Mouse (Mus musculus) midbrain, embryonic 13.5 days (tissue): ENCODE results near the gene Dusp8. TPM values are rescaled to one million over a fixed set of nuclear protein-coding genes. Genes with fewer than 3 reads are reported as not detected.

ENCODE experiments used
- ATAC-seq: fragments of 200-750 bp; cut with Nextera tagmentation; 2 replicates; pipeline ENCODE4 v1.8.0; 2017; ENCODE audit warnings: mild to moderate bottlenecking, moderate TSS enrichment, moderate library complexity
- H3K27ac ChIP-seq: fragments of 300-500 bp; sonication (generic); 2 replicates; pipeline ENCODE4 v1.5.1; 2015; ENCODE audit warnings: inconsistent platforms, mild to moderate bottlenecking, moderate library complexity
- H3K27me3 ChIP-seq: fragments of 300-500 bp; sonication (generic); 2 replicates; pipeline ENCODE4 v1.6.1; 2015; ENCODE audit warnings: mild to moderate bottlenecking, inconsistent platforms
- H3K36me3 ChIP-seq: fragments of 300-500 bp; sonication (generic); 2 replicates; pipeline ENCODE4 v1.6.1; 2015; ENCODE audit warnings: mild to moderate bottlenecking, inconsistent platforms
- H3K4me1 ChIP-seq: fragments of 300-500 bp; sonication (generic); replicated peaks from 2 replicates; pipeline ENCODE4 v1.6.1; 2015; ENCODE audit warnings: inconsistent platforms
- H3K4me2 ChIP-seq: fragments of 300-500 bp; sonication (generic); replicated peaks from 2 replicates; pipeline ENCODE4 v1.6.1; 2015; ENCODE audit warnings: moderate library complexity, mild to moderate bottlenecking, inconsistent platforms
- H3K4me3 ChIP-seq: fragments of 300-500 bp; sonication (generic); replicated peaks from 2 replicates; pipeline ENCODE4 v1.5.1; 2015; ENCODE audit warnings: mild to moderate bottlenecking, inconsistent platforms
- H3K9ac ChIP-seq: fragments of 300-500 bp; sonication (generic); replicated peaks from 2 replicates; pipeline ENCODE4 v1.6.1; 2015; ENCODE audit warnings: mild to moderate bottlenecking, inconsistent platforms
- H3K9me3 ChIP-seq: fragments of 300-500 bp; sonication (generic); 2 replicates; pipeline ENCODE4 v1.6.1; 2016; ENCODE audit warnings: mild to moderate bottlenecking, inconsistent platforms
- WGBS: fragments of 180-500 bp; shearing (Covaris S2); methylation state at CpG from one replicate; pipeline ENCODE4 v1.1.7; 2015; 5-methylcytosine and 5-hydroxymethylcytosine counted together
- polyA plus RNA-seq: library from polyadenylated mRNA; unstranded; fragments of >200 nt; fragmentation: Nextera tagmentation; extraction: Ambion mirVana; gene quantifications from 2 replicates; pipeline ENCODE4 v1.2.1, GENCODE M21; 2015

Gene Dusp8
- polyA plus RNA-seq, 1 experiment from 2014 or later: 69.1 TPM

DNA sequence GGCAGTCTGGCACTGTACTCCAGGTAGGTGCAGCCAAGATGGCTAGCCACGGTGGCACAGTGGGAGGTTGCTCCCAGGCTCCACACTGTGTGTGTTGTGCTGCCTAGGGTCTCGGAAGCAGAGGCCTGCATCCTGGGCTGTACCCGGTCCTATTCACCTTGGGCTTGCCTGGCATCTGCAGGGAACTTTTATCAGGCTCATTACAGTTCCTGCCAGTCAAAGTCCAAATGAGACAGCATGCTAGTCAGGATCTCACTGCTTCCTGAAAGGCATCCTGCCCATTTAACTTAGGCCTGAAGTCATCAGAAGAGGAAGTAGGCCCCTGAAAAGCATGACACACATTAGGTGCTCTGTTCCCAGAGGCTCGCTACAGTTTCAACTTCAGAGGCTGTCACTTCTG is 27.2 kb downstream of the Dusp8 start:
- ATAC-seq: no peak
- Histone ChIP-seq H3K36me3 (no peaks in the 10 kb centered on the region), H3K4me2 (no peak overlapping the region), H3K9ac (no peak overlapping the region), H3K4me1 (peaks cover 8% of the 10 kb centered on the region), H3K9me3 (no peaks in the 10 kb centered on the region), H3K27me3 (0 out of 2 replicates have a peak, but pooled peaks cover 9% of the 10 kb centered on the region), H3K4me3 (no peak overlapping the region), H3K27ac (no peak overlapping the region)
- 60% methylated on average over 4 of the region's 4 CpGs for WGBS

DNA sequence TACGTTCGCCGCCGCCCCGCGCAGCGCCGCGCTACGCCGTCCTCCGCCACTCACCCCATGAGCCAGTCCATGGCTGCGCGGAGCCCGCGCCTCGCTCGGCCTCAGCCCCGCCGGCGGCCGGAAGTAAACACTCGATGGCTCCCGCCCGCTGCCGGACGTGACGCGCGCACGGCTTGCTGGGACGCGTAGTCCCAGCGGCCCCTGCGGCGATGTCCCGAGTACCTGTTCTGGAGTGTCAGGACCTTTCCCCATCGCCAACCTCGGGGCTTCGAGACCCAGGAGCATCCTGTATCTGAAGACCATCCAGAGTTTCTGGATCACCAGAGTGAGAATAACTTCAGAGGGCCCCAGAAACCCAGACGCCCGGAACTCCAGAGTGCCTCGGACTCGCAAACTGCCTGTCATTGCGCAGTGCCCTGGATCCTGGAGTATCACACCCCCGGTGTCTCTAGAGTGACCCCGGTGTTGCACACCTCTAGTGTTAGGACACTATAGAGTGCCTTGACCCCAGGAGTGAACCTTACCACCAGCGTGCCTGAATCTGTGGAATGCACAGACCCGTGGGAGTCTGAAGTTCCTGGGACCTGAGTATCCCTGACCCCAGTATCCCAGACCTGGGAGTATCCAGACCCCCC is 34.6 kb downstream of the Dusp8 start, which contains the start of gene Mob2:
TSS of gene Mob2 (minus strand) at position 135 of the 635 bp plus-strand sequence.
- 0 out of 2 replicates have a peak, but pooled peaks cover 3% of the 10 kb centered on the region for H3K27me3 ChIP-seq
- peak within 1 kb of the TSS; percentile 92 for H3K9ac ChIP-seq
- ATAC-seq: peak; percentile 97
- peaks cover 3% of the 10 kb centered on the region for H3K36me3 ChIP-seq
- peaks cover 28% of the 10 kb centered on the region for H3K4me1 ChIP-seq
- H3K27ac ChIP-seq: peak within 1 kb of the TSS; percentile 78
- H3K9me3 ChIP-seq: no peaks in the 10 kb centered on the region
- H3K4me3 ChIP-seq: peak within 1 kb of the TSS; percentile 92
- peak within 1 kb of the TSS; percentile 97 for H3K4me2 ChIP-seq
- WGBS: under 1% methylated on average over 49 of the region's 49 CpGs

DNA sequence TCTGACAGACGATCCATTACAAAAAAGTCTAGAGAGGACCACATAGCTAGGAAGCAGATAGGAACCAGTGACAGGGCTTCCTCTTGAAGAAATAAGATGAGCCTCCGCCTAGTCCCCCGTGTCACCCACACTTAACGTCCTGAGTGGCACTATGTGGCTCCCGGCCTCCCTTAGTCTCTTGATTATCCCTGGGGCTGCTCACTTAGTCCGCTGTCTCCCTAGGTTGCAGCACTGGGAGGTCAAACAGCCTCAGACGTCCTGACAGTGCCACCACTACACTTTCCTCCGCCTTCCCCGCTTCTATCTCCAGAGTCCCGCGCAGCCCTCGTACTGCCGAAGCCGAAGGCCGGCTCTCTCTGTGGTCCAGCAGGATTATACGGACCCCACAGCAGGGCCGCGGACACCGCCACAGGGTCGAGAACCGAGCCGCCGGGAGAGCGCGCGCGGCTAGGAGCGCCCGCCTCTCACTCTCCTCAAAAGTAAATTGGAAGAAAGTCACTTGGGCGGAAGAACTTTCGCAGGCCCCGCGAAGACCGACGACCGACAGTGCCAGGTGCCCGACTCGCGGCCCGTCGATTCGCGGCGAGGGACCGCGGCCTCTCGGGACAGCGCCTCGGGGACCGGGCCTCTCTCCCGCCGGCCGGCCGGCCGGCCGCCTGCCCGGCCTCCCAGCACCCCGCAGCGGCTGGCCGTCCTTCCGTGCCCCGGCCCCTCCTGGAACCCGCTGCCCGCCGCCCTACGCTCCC is 35.3 kb downstream of the Dusp8 start:
- Histone ChIP-seq H3K9me3 (no peaks in the 10 kb centered on the region), H3K4me1 (peaks cover 28% of the 10 kb centered on the region), H3K27me3 (0 out of 2 replicates have a peak, but pooled peaks cover 3% of the 10 kb centered on the region), H3K9ac (peak overlapping the region; percentile 92), H3K27ac (peak overlapping the region; percentile 78), H3K4me2 (peak overlapping the region; percentile 97), H3K36me3 (peaks cover 6% of the 10 kb centered on the region), H3K4me3 (peak overlapping the region; percentile 92)
- WGBS: 2% methylated on average over 53 of the region's 66 CpGs
- ATAC-seq: peak; percentile 57

DNA sequence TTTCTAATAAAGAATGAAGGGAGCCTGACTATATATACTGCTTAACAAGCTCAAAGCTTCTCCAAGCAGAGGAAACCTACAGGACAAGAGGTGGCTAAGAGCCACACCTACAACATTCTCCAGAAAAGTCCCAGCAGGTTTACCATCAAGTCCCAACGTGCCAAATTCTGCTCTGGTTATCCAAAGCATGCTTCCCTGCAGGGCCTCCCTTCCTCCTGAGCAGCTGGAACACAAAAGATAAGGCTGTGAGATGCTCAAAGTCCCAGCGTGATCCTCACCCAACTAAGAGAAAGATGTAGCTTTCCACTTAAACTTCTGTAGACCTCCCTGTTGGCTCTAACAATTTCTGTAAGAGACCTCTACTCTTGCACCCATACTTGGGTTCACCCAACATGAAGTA is 36.6 kb downstream of the Dusp8 start:
- H3K27ac ChIP-seq: no peak overlapping the region
- H3K27me3 ChIP-seq: no peaks in the 10 kb centered on the region
- no peak overlapping the region for H3K4me3 ChIP-seq
- H3K4me2 ChIP-seq: no peak overlapping the region
- H3K9me3 ChIP-seq: no peaks in the 10 kb centered on the region
- H3K36me3 ChIP-seq: peaks cover 7% of the 10 kb centered on the region
- peaks cover 28% of the 10 kb centered on the region for H3K4me1 ChIP-seq
- WGBS: 66% methylated on average over 2 of the region's 2 CpGs
- ATAC-seq: no peak
- H3K9ac ChIP-seq: no peak overlapping the region

DNA sequence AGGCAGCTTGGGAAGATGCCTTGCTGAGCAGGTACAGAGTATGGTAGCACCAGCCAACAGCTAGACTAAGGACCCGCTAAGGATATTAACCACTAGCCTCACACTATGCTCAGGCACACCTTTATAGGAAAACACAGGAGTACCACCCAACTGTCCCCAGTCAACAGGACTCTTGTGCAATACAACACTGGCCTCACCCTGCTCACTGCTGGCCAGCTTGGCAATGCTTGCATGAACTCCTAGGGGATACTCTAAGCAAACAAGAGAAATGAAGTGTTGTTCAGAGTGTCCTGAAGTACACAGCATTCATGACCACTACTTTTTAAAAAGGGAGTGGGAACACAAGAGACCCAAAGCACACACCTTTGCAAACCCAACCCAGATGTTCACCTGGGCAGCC is 38.5 kb downstream of the Dusp8 start:
- no peak for ATAC-seq
- peaks cover 28% of the 10 kb centered on the region for H3K4me1 ChIP-seq
- H3K36me3 ChIP-seq: peaks cover 11% of the 10 kb centered on the region
- H3K9me3 ChIP-seq: no peaks in the 10 kb centered on the region
- H3K9ac ChIP-seq: no peak overlapping the region
- WGBS: 97% methylated on average over 1 of the region's 1 CpGs
- H3K4me2 ChIP-seq: no peak overlapping the region
- H3K27ac ChIP-seq: no peak overlapping the region
- no peaks in the 10 kb centered on the region for H3K27me3 ChIP-seq
- H3K4me3 ChIP-seq: no peak overlapping the region

DNA sequence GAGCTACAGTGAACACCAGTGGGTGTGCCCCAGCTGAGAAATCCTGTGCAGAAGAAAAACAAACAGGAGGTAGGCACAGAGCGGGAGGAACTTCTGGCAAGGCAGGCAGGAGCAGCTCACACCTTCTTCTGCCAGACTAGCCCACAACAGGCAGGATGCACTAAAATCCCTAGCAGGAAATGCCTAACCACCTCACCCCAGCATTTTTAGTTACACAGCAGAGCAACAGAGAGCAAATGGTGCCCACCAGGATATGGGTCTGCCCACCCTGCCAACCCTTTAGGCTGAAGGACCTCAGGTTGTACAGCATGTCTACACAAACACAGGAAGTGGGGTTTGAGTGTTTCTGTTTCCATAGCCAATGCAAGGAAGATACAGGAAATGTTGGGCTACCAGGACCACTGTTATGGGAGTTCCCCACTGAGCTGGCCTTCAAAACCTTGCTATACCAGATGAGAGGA is 39.0 kb downstream of the Dusp8 start:
- no peaks in the 10 kb centered on the region for H3K9me3 ChIP-seq
- 82% methylated on average over 1 of the region's 1 CpGs for WGBS
- peaks cover 12% of the 10 kb centered on the region for H3K36me3 ChIP-seq
- no peak overlapping the region for H3K27ac ChIP-seq
- H3K27me3 ChIP-seq: no peaks in the 10 kb centered on the region
- no peak for ATAC-seq
- H3K9ac ChIP-seq: no peak overlapping the region
- no peak overlapping the region for H3K4me2 ChIP-seq
- peaks cover 26% of the 10 kb centered on the region for H3K4me1 ChIP-seq
- H3K4me3 ChIP-seq: no peak overlapping the region

DNA sequence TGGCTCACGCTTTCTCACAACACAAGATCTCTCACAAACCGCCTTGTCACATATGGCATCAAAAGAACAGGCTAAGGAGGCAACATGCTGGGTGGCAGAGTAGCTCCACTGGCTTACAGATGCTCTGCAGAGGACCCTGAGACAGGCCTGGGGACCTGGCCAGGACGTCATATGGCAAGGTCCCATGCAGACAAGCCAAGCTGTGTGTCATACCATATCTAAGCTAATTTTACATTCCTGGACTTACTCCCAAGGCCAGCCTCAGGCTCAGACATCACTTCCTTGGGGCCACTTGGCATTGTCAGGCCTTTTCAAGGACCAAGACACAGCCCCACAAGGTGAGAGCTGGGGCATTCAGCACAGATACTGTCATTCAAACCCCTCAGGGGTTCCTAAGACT is 40.2 kb downstream of the Dusp8 start:
- no peak for ATAC-seq
- 91% methylated on average over 3 of the region's 3 CpGs for WGBS
- Histone ChIP-seq H3K4me2 (no peak overlapping the region), H3K27me3 (no peaks in the 10 kb centered on the region), H3K9ac (no peak overlapping the region), H3K4me3 (no peak overlapping the region), H3K36me3 (peaks cover 12% of the 10 kb centered on the region), H3K27ac (no peak overlapping the region), H3K4me1 (peaks cover 22% of the 10 kb centered on the region), H3K9me3 (no peaks in the 10 kb centered on the region)

DNA sequence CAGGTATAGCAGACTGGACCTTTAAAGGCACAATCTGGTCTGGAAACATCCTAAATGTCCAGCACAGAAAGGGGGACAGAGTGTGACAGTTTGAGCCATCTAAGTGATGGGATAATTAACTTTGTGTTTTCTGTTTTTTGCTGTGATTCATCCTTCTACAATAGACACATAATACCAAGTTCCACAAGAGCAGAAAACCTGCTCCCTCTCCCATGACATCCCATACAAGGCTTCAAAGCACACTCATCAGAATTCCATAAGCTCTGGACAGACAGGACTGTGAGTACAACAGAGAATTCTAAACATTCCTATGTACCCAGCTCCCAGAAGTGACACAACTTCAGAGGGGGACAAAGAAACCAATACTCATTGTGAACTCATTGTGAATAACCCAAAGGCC is 45.1 kb downstream of the Dusp8 start:
- H3K27me3 ChIP-seq: no peaks in the 10 kb centered on the region
- no peak for ATAC-seq
- H3K27ac ChIP-seq: no peak overlapping the region
- H3K9ac ChIP-seq: no peak overlapping the region
- H3K4me1 ChIP-seq: no peaks in the 10 kb centered on the region
- H3K4me2 ChIP-seq: no peak overlapping the region
- no peak overlapping the region for H3K4me3 ChIP-seq
- H3K9me3 ChIP-seq: no peaks in the 10 kb centered on the region
- peaks cover 15% of the 10 kb centered on the region; the same call in 1 of the 2 replicates for H3K36me3 ChIP-seq

DNA sequence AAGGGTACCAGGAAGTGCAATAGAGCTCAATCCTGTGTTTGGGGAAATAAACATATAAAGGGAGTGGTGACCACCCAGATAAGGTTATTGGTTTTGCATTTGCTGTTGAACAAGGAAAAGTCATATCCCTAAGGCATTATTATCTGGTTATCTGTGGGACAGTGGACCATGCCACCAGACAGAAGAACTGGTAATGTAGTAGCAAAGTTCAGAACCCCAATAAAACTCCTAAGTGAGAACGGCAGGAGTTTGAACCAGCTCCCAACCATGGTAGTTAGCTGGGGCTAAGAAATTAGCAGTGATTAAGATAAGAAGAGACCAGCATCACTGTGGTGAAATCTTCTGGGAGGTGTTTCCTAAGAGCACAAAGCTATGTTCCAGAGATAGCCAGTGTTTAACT is 49.7 kb downstream of the Dusp8 start:
- Histone ChIP-seq H3K4me2 (no peak overlapping the region), H3K9me3 (no peaks in the 10 kb centered on the region), H3K27me3 (no peaks in the 10 kb centered on the region), H3K9ac (no peak overlapping the region), H3K36me3 (0 out of 2 replicates have a peak, but pooled peaks cover 7% of the 10 kb centered on the region), H3K4me1 (no peaks in the 10 kb centered on the region), H3K4me3 (no peak overlapping the region), H3K27ac (no peak overlapping the region)
- ATAC-seq: no peak
- 91% methylated on average over 1 of the region's 1 CpGs for WGBS

DNA sequence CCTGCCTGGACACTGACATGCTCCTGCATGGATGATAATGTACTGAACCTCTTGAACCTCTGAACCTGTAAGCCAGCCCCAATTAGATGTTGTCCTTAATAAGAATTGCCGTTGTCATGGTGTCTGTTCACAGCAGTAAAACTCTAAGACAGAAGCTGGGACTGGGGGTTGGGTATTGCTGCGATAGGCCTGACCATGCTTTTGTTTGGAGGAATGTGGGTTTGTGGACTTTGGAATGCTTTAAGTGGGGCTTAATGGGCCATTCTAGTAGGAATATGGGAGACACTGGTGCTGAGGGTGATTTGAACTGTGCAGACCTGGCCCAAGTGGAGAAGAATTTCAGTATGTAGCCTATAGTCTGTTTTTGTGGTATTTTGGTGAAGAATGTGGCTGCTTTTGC is 50.3 kb downstream of the Dusp8 start:
- no peak for ATAC-seq
- Histone ChIP-seq H3K36me3 (0 out of 2 replicates have a peak, but pooled peaks cover 7% of the 10 kb centered on the region), H3K9me3 (no peaks in the 10 kb centered on the region), H3K4me3 (no peak overlapping the region), H3K4me2 (no peak overlapping the region), H3K9ac (no peak overlapping the region), H3K4me1 (no peaks in the 10 kb centered on the region), H3K27ac (no peak overlapping the region), H3K27me3 (no peaks in the 10 kb centered on the region)
- 19% methylated on average over 2 of the region's 2 CpGs for WGBS

DNA sequence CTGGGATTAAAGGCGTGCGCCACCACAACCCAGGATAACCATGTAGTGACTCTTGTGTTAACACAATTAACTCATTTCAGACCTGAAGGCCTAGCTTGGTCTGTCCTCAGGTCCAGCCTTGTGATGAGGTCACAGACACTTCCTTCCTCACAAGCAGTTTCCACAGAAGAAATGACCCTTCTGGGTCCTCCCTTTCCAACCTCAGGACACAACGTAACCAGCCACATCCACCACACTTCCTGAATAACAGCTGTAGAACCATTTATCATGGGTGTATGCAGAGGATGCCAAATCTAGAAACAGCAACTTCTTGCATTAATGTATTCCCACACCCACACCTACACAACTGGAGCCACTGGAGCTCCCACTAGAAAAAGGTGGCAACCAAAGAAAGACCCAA is 54.9 kb downstream of the Dusp8 start:
- Histone ChIP-seq H3K9ac (no peak overlapping the region), H3K4me2 (no peak overlapping the region), H3K4me3 (no peak overlapping the region), H3K27ac (no peak overlapping the region), H3K4me1 (peaks cover 3% of the 10 kb centered on the region; the same call in 1 of the 2 replicates), H3K36me3 (no peaks in the 10 kb centered on the region), H3K9me3 (no peaks in the 10 kb centered on the region), H3K27me3 (no peaks in the 10 kb centered on the region)
- ATAC-seq: no peak
- 99% methylated on average over 3 of the region's 3 CpGs for WGBS

DNA sequence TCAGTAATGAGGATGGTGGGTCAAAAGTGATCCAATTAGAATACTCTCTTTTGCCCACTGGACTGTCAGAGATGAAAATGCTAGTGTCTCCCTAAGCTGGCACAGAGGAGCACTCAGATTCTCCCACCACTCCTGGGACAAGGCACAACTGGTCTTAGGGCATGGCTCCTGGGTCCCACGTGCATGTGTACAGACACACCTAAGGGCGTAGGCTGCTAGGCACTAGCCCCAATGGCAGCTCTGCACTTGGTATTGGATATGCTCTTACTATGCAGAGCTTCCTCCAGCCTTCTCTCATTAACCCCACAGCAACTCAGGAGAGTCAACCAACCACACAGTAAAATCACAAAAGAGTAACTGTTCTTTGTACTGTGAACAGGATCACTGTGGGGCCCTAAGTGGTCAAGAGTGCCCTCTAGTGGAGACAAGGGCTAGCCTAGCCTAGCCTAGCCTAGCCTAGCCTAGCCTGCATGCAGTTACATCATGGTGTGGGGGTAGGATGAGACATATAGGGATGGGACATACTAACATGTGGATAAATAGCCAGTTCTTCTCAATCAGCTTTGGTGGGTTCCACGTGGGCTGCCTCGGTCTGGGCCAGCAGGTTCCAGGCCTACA is 58.0 kb downstream of the Dusp8 start:
- Histone ChIP-seq H3K36me3 (no peaks in the 10 kb centered on the region), H3K27me3 (no peaks in the 10 kb centered on the region), H3K4me2 (no peak overlapping the region), H3K9me3 (no peaks in the 10 kb centered on the region), H3K9ac (no peak overlapping the region), H3K4me3 (no peak overlapping the region), H3K27ac (no peak overlapping the region), H3K4me1 (peaks cover 3% of the 10 kb centered on the region; the same call in 1 of the 2 replicates)
- WGBS: 79% methylated on average over 4 of the region's 4 CpGs
- peak; percentile 79 for ATAC-seq
